Mouse (Mus musculus): ENCODE data around the gene Ajm1.

Ajm1 gene

GRCm38 (mm10) chr2:25583571-25583970 is 2.0 kb upstream of the Ajm1 start:
- no peak for DNase-seq (ENCODE audit: low read depth)

- no peak for DNase-seq (ENCODE audit: low read depth)
These were observed 1.5 kb upstream of the Ajm1 start for GRCm38 (mm10) chr2:25583120-25583481.

GRCm38 (mm10) chr2:25582466-25583119 is 1.0 kb upstream of the Ajm1 start:
- no peak for DNase-seq (ENCODE audit: low read depth)

GRCm38 (mm10) chr2:25581901-25582301 is 344 bp upstream of the Ajm1 start:
- DNase-seq (ENCODE audit: low read depth), result no peak

GRCm38 (mm10) chr2:25580621-25581101 is 896 bp downstream of the Ajm1 start:
- DNase-seq (ENCODE audit: low read depth), result no peak

- DNase-seq (ENCODE audit: low read depth), result no peak
These were observed 1.7 kb downstream of the Ajm1 start for GRCm38 (mm10) chr2:25579737-25580460.

- no peak for DNase-seq (ENCODE audit: low read depth)
These were observed 2.5 kb downstream of the Ajm1 start for GRCm38 (mm10) chr2:25578796-25579736.

GRCm38 (mm10) chr2:25577951-25578795 is 3.4 kb downstream of the Ajm1 start:
- no peak for DNase-seq (ENCODE audit: low read depth)

- no peak for DNase-seq (ENCODE audit: low read depth)
These were observed 4.3 kb downstream of the Ajm1 start for GRCm38 (mm10) chr2:25576965-25577891.

GRCm38 (mm10) chr2:25576028-25576850 is 5.3 kb downstream of the Ajm1 start:
- DNase-seq (ENCODE audit: low read depth), result no peak

GRCm38 (mm10) chr2:25575432-25576027 is 6.0 kb downstream of the Ajm1 start:
- DNase-seq (ENCODE audit: low read depth), result no peak

GRCm38 (mm10) chr2:25574579-25575431 is 6.8 kb downstream of the Ajm1 start, which contains the start of the genes Mamdc4 and Phpt1:
TSS of gene Mamdc4 (minus strand) at chr2:25574845.
TSS of gene Phpt1 (minus strand) at chr2:25575224.
- DNase-seq (ENCODE audit: low read depth), result peak; percentile 89

- no peak for DNase-seq (ENCODE audit: low read depth)
These were observed 7.4 kb downstream of the Ajm1 start for GRCm38 (mm10) chr2:25574136-25574535.

GRCm38 (mm10) chr2:25573068-25573467 is 8.5 kb downstream of the Ajm1 start:
- no peak for DNase-seq (ENCODE audit: low read depth)

- no peak for DNase-seq (ENCODE audit: low read depth)
These were observed 10.3 kb downstream of the Ajm1 start for GRCm38 (mm10) chr2:25571221-25571620.

GRCm38 (mm10) chr2:25569323-25569722 is 12.2 kb downstream of the Ajm1 start:
- DNase-seq (ENCODE audit: low read depth), result no peak

- no peak for DNase-seq (ENCODE audit: low read depth)
These were observed 13.0 kb downstream of the Ajm1 start for GRCm38 (mm10) chr2:25568473-25569019.

- no peak for DNase-seq (ENCODE audit: low read depth)
These were observed 15.0 kb downstream of the Ajm1 start for GRCm38 (mm10) chr2:25566558-25566957.
